ENCODE assay signal across 22 mouse cellular contexts in genomic region chr3:131521206-131521605, GRCm38 (mm10). TPM values are rescaled to one million over a fixed set of nuclear protein-coding genes. Genes with fewer than 3 reads are reported as not detected.
A peak's percentile ranks its signal among the peaks of the same experiment; 100 is the strongest.
DNase-seq lines count a peak whose midpoint lies in the region; TF ChIP-seq lines count a peak whose summit lies in the region.
"Had no signal": no experiment of that assay in that cellular context is flagged by ENCODE, and none has a peak within 500 bp of the region (broad histone marks: within the 10 kb centered on the region; RNA-seq: fewer than 3 reads in every experiment).

No protein-coding gene starts in this region.

- in situ Hi-C loops in ES-E14 (cut with MboI; ENCODE audit: low sequenced_read_pairs in 2 of 2, unreplicated experiment in 2 of 2), result no loop called here

- no peak overlapping the region for H3K4me3 ChIP-seq in ES-E14 (ENCODE audit: insufficient read depth in 1 of 2, low read depth in 1 of 2, low read length in 2 of 2, poor library complexity in 1 of 2, severe bottlenecking in 1 of 2)
- H3K4me3 ChIP-seq in lung, adult 2 months (replicated peaks; ENCODE audit: extremely low read depth, low read depth, low read length), result no peak overlapping the region
- H3K4me3 ChIP-seq: embryonic facial prominence, embryonic 13.5 days; embryonic facial prominence, embryonic 15.5 days; erythroblast, embryonic 14.5 days; forebrain, embryonic 10.5 days; forebrain, embryonic 12.5 days had no signal

- 65% methylated on average over 4 of the region's 4 CpGs for WGBS in lung, adult 2 months

- TF ChIP-seq CTCF in lung, adult 2 months (IDR thresholded peaks at IDR 0.05; ENCODE audit: insufficient read depth, low read length), result no peak

- no peak overlapping the region for H3K9ac ChIP-seq in ES-E14 (ENCODE audit: insufficient read depth, low read depth, low read length, poor library complexity, severe bottlenecking)
- H3K9ac ChIP-seq: embryonic facial prominence, embryonic 13.5 days; embryonic facial prominence, embryonic 15.5 days; forebrain, embryonic 12.5 days had no signal

- TF ChIP-seq POLR2A in lung, adult 2 months (IDR thresholded peaks at IDR 0.05; ENCODE audit: borderline replicate concordance, extremely low read depth, low read depth, low read length), result no peak

- peak; percentile 6 for DNase-seq in adrenal gland, adult 2 months
- DNase-seq in adrenal gland, postnatal 25 days, result no peak
- peak; percentile 83 for DNase-seq in 416B (ENCODE audit: low read depth)
- DNase-seq in ES-E14 (ENCODE audit: low read depth, low spot score), result peak; percentile 17
- DNase-seq in ZHBTc4 (ENCODE audit: low read depth, low spot score), result peak; percentile 66
- no peak for DNase-seq in lung, adult 2 months
- DNase-seq in kidney, adult 11 months, result no peak
- DNase-seq: adrenal gland, adult 8-10 months; adrenal gland, postnatal 14 days; cerebellum, adult 11 months; cerebellum, adult 18-20 months; cerebellum, adult 8-10 months; cerebellum, adult 9-11 months; cerebellum, postnatal 14 days; cerebellum, postnatal 36 days; embryo, embryonic 11 days had no signal

- no peak overlapping the region for H3K27ac ChIP-seq in ES-E14 (ENCODE audit: insufficient read depth, low read depth, low read length, poor library complexity, severe bottlenecking)
- H3K27ac ChIP-seq: embryonic facial prominence, embryonic 13.5 days; embryonic facial prominence, embryonic 15.5 days; forebrain, embryonic 10.5 days; forebrain, embryonic 12.5 days had no signal

- H3K4me1 ChIP-seq in ES-E14 (ENCODE audit: control insufficient read depth in 2 of 2, insufficient read depth in 2 of 2, low read length in 2 of 2, poor library complexity in 1 of 2), result peaks cover 0 to 2% of the 10 kb centered on the region in 2 experiments; a peak in 2 of 4 replicates
- H3K4me1 ChIP-seq in lung, adult 2 months (ENCODE audit: control insufficient read depth, insufficient read depth, low read length), result peaks cover 2% of the 10 kb centered on the region; the same call in 1 of the 2 replicates
- H3K4me1 ChIP-seq: embryonic facial prominence, embryonic 13.5 days; embryonic facial prominence, embryonic 15.5 days; forebrain, embryonic 12.5 days had no signal

- no peaks in the 10 kb centered on the region for H3K9me3 ChIP-seq in ES-E14 (ENCODE audit: control insufficient read depth, insufficient read depth, low read depth, low read length)
- H3K9me3 ChIP-seq: embryonic facial prominence, embryonic 13.5 days; embryonic facial prominence, embryonic 15.5 days; forebrain, embryonic 10.5 days; forebrain, embryonic 12.5 days had no signal

- no peaks in the 10 kb centered on the region for H3K36me3 ChIP-seq in ES-E14 (ENCODE audit: control insufficient read depth, insufficient read depth, low read length, poor library complexity, severe bottlenecking)
- H3K36me3 ChIP-seq: embryonic facial prominence, embryonic 13.5 days; embryonic facial prominence, embryonic 15.5 days; forebrain, embryonic 10.5 days; forebrain, embryonic 12.5 days had no signal

TF ChIP-seq in ES-E14, 5 proteins besides CTCF, POLR2A, EP300 and RAD21:
- TF ChIP-seq ZNF384 (IDR thresholded peaks at IDR 0.05; ENCODE audit: low read depth, low read length) (no peak), HCFC1 (IDR thresholded peaks at IDR 0.05; ENCODE audit: borderline replicate concordance, insufficient read depth, low read length) (no peak), ZC3H11A (IDR thresholded peaks at IDR 0.05; ENCODE audit: borderline replicate concordance, low read depth, low read length) (no peak), CHD2 (IDR thresholded peaks at IDR 0.05; ENCODE audit: low read depth, low read length) (no peak), MAFK (IDR thresholded peaks at IDR 0.05; ENCODE audit: insufficient read depth, low read depth, low read length) (0 out of 2 replicates have a peak, but pooled peaks have one; percentile 9)

RNA-seq across cellular contexts. Expression of gene Sgms2, which starts 30.0 kb away (rescaled TPM):
- total RNA-seq in adrenal gland, adult 2 months (2021), result 1 to 10 TPM; 6.3 to 9.2 TPM
- 0.54 and 0.93 TPM in 2 replicates for polyA plus RNA-seq in adrenal gland, adult 2 months (2012; rRNA removed)
- total RNA-seq in adrenal gland, postnatal 25 days (2021), result 6.7 and 9.9 TPM in 2 replicates
- 2.1 and 2.8 TPM in 2 replicates for total RNA-seq in ES-E14 (2012; rRNA removed)
- polyA plus RNA-seq in lung, adult 2 months (2012; rRNA removed), result 1.7 and 2.6 TPM in 2 replicates
- total RNA-seq: MEL had no signal

RNA-seq across cellular contexts. Expression of gene Papss1, which starts 43.4 kb away (rescaled TPM):
- total RNA-seq in adrenal gland, adult 2 months (2021), result 10 to 100 TPM; 47.6 to 66.8 TPM
- 17.0 and 19.2 TPM in 2 replicates for polyA plus RNA-seq in adrenal gland, adult 2 months (2012; rRNA removed)
- total RNA-seq in adrenal gland, postnatal 25 days (2021), result 59.4 and 74.9 TPM in 2 replicates
- total RNA-seq in ES-E14 (2012; rRNA removed), result 8.2 and 12.8 TPM in 2 replicates
- polyA plus RNA-seq in lung, adult 2 months (2012; rRNA removed), result 26.0 and 36.0 TPM in 2 replicates

Comparison
In these comparisons a context has a peak if more than half of its experiments do, and no peak if none do; other contexts are left out.
1. DNase-seq: peak in adrenal gland, adult 2 months (single experiment), 416B (single experiment), ES-E14 (single experiment) and ZHBTc4 (single experiment); none in adrenal gland, postnatal 25 days (single experiment), lung, adult 2 months (single experiment) and kidney, adult 11 months (single experiment).